Mouse (Mus musculus) 3134 (cell line): ENCODE data around the gene Frmd8.

Experiments
- DNase-seq: peaks from one replicate; pipeline ENCODE4 v3.0.0-alpha.2; 2011; ENCODE audit warnings: low spot score; ENCODE audit not compliant: insufficient read length; ENCODE audit errors: extremely low read depth

Gene Frmd8

DNA sequence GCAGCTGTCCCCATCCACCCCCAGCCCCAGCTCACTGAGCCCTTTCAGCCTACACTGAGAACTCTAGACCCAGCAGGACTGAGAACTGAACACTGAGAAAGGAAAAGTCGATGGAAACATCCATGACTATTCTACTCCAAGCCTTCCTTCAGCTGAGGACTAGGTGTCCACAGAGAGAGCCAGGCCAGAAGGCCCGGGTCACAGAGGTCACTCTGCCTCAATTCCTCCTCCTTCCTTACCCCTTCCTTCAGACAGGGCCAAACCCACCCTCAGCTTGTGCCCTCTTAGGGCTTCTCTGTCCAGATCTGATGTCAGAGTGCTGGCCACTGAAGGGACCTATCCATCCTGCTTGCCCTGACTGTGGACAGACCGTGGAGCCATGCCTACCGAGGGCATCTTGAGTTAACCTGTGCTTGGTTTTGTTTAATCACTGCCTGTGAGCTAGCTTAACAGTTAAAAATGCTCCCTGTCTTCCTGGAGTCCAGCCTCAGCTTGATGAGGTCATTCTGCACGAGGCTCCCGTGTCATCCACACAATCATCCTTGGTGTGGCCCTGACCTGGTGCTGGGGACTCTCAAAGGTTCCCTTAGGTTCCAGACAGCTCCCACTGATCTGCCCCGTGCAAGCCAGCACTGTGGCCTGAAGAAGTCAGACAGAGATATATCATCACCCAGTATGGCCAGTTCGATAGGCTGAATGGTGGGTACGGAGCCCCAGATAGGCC, 64.1 kb downstream of the Frmd8 start:
- peak; percentile 50 for DNase-seq

DNA sequence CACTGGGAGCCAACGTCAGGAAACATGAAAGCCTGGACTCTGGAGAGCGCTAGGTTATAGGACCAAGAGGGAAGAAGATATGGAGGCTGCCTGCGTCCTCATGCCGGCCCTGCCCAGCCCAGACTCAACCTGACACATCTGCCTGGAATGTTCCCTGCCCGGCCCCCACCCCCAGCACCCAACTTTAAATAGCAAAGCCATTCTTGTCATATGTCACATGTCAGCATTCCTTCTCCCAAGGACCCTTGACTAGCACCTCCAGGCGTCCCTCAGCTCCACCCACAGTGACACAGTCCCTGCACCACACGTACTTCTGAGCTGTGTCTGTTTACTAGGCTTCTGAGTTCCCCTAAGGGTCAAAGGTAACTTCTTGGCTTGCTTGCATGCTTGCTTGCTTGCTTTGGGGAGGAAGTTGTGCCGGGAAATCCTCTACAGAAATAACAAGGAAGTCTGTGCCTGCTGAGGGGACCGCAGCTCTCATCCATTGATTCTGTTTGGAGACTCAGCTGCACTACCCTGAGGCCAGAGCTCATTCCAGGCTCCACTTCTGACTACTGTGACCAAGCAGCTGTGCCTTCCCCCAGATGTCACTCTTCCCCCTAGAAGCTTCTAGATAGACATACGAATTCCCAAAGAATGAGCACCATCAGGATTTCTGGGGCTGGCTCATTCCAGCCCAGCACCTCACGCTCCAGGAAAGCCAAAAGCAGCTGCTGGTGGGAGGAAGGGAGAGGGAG, 64.8 kb downstream of the Frmd8 start:
- DNase-seq, result peak; percentile 91

DNA sequence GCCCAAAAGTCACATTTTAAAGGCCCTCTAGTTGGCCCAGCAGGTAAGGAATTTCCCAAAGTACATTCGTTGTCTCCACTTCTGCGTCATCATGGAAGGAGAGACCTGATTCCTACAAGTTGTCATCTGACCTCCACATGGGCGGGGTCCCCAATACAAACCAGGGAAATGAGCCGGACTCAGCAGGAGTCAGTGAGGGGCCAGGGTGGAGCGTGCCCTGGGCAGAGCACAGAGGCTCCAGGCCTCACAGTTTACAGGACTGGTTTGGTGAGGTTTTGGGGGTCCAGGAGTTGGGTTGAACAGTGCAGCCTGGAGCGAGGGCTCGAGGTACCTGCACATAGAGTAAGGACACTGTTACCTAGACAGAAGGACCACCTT, 65.4 kb downstream of the Frmd8 start:
- no peak for DNase-seq

DNA sequence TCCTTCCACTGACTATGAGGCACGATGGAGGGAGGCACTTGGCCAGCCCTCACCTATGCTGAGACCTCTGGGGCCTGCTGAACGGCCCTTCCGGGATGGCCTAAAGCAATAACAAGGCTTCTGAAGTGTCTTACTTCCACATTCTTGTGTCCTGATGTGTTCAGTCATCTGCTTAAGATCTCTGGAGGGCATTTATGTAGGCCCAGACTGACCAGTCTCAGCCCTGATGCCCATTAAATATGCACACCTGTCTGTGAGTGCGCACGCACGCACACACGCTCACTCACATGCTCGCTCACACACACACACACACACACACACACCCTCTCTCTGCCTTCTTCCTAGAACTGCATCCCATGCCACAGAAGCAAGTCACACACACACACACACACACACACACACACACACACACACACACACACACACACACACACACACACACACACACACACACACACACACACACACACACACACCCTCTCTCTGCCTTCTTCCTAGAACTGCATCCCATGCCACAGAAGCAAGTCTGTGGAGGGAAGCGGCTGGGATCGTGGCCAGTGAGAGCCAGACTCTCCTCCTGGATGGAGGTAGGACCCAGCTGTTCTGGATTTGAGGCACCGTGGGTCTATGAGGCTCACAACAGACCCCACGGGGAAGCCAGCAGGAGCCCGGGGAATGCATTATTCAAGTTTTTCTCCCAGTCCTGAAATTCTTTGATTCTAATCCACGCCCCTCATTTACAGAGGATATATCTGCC, 65.9 kb downstream of the Frmd8 start:
- DNase-seq, result peak; percentile 65

DNA sequence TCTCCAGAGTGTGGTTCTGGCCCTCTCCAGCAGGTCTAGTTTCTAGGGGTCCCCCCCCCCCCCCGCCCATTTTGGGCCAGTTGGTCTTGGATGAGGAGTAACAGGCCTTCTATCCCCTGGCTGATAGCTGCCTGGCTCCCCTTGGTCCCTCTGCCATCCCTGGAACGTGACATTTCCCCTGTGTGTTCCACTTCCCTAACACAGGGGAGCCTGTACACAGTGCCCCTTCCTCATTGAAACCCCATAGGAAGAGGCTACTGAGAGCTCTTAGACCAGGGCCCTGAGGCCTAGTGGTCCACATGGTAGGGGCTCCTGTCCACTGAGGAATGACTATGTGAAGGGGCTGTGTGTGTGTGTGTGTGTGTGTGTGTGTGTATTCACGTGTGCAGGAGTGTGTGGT, 67.3 kb downstream of the Frmd8 start:
- no peak for DNase-seq

DNA sequence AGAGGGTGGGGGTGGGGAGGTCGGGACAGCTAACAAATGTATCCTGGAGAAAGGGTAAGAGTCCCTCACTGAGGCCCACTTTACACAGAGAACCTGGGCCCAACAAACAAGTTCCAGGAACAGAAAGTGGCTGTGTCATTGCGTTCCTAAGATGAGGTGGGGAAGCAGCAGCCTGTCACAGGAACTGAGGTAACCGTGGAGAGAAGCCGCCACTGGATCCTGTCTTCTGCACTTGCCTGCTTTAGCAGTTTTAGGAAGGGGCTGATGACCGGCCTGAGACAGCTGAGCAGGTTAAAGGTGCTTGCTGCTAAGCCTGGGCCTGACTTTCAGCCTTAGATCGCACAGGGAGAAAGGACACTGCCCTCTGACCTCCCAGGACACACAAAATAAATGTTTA, 68.3 kb downstream of the Frmd8 start:
- DNase-seq, result no peak

DNA sequence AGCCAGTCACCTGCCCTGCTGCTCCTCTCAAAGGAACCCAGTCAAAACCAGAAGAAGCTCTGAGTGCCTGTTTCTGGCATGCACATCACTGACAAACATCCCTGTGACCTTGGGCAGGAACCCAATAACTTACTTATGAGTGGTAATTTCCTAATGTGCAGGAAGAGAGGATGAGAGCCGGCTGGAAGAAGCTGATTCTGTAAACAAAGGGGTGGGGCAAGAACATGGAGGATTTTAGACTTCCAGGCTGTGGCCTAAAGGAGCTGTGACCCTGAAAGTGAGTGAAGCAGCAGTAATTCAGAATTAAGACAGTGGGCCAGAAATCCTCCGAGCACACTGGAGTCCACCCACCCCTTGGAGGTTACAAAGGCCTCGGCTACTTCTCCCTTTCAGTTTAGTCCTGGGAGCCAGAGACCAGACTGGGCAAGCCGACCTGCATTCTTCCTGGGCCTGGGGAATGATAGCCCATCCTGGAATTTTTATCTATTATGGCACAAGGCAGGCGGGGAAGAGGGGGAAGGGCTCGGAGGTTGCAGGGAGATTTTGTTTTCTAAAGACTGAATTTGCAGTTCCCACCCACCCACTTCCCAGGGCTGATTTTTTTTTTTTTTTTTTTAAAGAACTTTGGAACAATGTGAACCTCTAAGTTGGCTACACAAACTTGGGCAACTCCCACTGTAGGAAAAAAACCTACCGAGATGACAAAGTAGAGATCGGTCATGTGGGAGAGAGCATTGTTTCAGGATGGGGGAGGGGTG, 68.8 kb downstream of the Frmd8 start:
- DNase-seq, result peak; percentile 59

DNA sequence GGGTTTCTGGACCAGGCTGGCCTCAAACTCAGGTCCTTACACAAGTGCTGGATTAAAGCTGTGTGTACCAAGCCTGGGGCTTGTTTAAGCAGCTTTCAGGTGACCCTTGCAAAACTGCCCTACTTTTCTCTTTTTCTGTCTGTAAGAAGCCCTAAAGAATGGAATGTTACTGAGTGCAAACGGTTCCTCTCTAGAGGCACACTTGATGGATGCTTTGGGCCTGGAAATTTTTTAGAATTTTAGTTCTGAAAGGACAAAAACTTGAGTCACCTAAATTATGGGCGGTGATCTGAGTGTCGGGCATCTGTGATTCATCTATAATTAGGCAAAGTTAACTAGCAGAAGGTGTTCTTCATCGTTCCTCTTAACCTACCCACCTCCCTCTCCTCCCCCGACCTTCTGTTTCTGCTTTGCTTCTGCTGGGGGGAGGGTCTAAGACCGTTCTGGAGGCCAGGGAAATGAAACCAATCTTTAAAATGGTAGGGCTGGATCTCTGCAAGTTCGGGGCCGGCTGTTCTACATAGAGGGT, 70.6 kb downstream of the Frmd8 start:
- DNase-seq, result no peak

DNA sequence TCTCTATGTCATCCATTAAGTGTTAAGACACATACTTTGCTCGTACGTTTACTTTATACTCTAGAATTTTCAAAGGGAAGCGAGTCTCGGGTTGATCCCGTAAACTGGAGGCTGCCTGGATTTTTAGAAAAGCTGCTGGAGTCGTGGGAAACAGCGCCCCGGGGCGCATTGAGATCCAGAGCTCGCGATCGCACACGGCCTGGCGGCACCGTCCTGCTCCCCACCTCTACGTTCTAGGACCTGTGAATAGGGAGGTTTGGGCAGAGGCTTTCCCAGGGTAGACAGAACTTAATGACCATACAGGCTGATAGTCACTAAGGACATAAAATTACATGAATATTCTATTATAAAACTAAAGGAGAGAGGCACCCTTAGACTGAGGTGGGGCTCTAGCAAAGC, 71.2 kb downstream of the Frmd8 start:
- no peak for DNase-seq

DNA sequence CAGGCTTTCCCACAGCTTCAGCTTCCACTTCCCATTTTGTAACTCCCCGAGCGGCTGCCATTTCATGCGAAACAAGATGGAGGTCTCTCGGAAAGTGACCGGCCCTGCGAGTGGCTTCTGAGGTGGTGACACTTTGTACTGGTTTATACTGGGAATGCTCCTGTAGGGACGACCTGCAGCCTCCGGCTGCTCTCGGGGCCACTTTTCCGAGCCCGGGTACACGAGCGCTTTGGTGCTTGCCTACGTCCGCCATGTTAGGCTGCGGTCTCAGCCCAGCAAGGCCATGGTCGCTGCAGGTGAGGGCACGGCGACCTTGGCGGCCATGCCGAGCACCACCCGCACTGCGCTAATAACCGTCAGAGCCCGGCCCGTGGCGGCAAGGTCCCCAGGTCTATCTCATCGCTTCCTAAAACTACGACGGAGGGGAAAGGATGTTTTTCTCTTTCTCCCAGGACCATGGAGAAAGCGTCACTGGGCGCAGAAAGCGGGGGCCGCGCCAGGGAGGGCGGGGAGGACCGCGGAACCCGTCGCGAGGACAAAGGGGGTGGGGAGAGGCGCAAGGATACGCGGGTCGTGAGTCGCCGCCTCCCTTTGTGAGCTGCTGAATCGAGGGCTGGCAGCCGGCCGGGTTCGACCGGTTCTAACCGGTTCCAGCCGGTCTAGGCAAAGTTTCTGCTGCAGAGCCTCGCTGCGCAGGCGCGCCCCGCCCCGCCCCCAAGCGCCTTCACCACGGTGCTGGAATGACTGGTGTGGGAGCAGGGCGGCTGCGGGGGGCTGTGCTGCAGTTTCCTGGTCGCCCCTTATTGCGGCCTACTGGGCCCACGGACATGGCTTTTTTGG, 71.8 kb downstream of the Frmd8 start:
- peak; percentile 97 for DNase-seq

DNA sequence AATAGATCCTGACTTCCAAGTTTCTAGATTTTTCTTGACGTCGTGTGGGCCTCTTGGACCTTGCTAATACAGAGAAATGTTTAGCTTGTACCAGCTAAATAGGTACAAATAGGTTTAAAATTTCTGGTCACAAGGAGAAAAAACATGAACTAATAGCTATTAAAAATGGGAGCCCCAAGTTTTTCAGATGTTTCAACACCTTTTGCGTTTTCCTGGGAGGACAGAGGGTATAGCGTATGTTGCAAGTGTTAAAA, 72.4 kb downstream of the Frmd8 start:
- DNase-seq, result no peak

DNA sequence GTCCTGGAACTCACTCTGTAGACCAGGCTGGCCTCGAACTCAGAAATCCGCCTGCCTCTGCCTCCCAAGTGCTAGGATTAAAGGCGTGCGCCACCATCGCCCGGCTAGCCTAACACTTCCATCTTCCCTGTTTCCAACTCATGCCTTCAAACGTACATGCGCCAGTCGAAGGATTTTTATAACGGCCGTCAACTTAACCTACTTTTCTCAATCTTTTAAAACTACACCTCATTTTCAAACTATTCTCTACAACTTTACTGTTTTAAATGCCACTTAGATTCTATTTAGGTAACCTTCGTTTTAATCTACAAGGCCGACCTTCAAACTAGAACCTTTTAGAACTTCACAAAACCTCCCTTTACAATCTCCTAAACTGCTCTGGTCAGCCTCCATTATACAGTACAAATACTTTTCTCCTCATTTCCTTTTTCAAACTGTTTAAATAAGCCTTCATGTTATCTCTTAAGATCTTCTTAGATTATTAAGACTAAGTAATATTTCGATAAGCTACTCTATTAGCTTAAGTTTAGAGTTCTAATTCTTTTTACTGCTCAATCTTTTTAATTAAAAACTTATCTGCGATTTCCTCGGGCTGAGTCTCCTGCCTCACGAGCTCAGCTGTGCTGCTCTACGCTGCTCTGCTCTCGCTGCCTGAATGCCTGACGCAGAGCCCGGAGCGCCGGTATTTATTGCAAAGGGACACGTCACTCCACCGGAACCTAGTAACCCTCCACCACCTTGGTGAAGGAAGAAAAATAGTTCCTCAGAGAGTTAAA, 72.9 kb downstream of the Frmd8 start:
- peak; percentile 85 for DNase-seq

DNA sequence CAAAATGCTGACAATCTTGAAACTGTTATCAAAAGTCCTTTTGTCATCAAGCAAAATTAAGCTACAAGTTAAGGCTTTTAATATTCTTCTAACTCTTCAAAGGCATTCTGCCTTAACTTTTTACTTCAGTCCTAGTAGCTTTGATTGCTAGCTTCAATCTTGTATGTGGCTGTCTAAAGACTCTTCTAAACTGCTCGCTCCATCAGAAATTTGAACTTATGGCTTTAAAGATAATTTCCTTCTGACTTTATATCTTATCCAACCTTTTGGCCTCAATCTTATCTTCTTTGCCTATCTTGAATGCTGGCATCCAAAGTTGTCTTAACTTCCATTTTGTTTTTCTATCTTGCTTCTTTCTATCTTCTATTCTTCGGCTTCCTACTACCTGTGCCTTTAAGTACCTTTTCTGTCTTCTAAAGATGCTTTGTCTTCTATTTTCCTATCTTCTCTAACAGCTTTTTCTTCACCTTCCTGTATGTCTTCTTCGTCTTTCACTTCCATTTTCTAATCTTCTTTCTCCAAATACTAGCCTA, 73.6 kb downstream of the Frmd8 start:
- no peak for DNase-seq

DNA sequence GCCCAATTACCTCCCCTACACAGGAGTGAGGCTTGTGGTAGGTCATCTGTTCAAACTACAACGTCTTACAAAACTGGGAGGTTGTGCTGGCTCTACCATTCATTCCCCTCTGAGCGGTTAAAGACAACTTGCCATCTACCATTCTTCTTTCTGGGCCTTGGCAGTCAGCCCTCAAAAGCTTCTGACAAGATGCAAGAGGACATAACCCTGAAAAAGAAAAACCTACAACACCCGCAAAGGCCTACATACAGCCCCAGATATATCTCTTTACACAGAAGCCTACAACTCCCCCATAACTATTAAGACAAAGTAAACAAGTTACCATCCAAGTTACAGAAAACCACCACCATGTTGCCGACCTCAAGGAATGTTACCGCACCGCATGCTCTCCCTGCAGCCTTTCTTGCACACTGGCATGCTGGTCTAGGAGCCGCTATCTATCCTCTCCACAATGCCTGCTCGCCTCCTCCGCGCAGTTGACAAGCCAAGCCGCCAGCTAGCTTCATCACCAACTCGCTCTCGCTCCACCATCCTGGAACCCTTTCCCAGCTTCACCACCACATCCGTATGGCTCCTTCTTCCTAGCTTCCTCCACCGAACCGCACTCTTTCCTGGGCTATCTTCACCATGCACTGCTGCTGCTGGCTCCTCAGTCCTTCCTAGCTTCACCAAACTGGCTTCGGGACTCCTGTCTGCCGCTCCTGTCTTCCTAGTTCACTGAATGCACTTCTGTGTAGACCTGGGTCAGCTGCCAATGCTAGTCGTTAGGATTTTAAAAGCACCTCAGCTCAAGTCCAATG, 74.2 kb downstream of the Frmd8 start:
- DNase-seq, result peak; percentile 72

DNA sequence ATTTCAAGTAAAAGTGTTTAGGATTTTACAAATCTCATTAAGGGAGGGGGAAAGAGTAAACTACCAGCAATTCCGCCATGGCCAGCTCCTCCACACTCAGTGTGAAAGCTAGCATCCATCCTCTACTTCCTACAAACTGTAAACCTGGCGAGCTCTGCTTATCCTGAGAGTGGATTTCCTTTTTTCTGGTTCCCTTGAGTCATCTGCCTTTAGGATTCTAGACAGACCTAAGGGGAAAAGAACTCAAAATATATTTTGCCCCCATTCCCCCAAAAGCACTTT, 74.8 kb downstream of the Frmd8 start:
- no peak for DNase-seq
